Mouse (Mus musculus) retina, adult 2 months (tissue): ENCODE measurements around the gene Rnf135.
A peak's percentile ranks its signal among the peaks of the same experiment; 100 is the strongest.
"Not testable (repeated sequence)": the region's sequence is repeated elsewhere in the genome, so short reads cannot be mapped to it uniquely, and the experiment has no call there.

Experiments
- DNase-seq: peaks from one replicate; pipeline ENCODE4 v3.0.0-alpha.2; 2012; ENCODE audit warnings: low read depth, low spot score

Gene Rnf135

DNA sequence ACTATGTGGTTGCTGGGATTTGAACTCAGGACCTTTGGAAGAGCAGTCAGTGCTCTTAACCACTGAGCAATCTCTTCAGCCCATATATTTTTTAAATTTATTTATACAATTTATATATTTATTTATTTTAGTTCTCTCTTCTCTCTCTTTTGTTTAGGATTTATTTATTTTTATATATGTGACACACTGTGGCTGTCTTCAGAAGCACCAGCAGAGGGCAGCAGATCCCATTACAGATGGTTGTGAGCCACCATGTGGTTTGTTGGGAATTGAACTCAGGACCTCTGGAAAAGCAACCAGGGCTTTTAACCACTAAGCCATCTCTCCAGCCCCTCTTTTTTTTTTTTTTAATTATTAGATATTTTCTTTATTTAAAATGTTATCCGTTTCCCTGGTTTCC lies 16.7 kb downstream of the Rnf135 start:
- DNase-seq, result no peak

DNA sequence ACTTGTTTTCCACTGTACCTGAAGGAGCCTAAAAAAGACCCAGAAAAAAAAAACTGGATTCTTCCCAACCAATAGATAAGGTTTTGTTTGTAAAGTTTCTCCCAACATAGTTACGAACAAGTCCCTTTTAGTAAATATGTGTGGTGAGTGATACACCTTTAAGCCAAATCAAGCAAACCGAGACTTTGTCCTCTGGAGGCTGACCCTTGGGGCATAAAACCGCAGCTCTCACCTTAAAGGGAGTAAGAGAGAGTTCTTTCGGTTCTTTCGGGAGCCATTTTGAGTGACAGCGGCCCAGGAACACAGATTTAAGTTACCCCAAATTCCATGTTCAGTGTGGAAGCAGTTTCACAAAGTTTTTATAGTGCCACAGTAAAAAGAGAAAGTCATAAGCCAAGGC lies 18.6 kb downstream of the Rnf135 start:
- DNase-seq, result no peak

DNA sequence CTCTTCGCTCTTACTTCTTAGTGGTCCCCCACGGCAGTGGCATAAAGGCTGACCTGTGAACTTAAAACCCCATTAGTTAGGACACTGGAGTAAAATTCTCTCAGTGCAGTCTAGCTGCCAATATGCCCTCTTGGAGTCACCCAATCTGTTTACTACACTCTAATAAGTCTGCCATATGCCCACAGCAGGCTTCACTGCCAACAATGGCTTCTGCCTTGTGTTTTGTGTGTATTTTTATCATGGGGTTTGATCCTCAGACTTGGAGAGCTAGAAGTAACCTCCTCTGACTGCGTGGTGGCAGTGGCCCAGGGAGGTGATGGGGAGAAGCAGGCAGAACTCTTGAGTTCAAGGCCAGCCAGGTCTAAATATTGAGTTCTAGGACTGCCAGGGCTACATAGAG lies 20.4 kb downstream of the Rnf135 start:
- no peak for DNase-seq

DNA sequence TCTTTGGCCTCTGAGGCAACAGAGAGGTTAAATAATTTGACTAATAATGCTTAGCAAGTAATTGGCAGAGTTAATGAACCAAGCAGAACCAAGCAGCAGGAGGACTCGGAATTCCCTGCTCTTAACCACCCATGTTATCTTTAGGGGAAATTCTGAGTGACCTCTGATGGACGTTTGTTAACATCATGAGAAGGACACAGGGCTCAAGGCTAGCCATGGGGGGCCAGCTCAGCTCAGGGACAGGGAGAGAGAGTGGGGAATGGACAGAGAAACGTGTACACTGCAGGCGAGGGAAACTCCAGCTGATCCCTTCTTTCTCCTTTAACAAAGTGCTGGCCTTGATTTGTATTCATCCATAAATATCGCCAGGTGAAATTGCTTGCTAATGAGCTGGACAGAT lies 21.3 kb downstream of the Rnf135 start:
- DNase-seq, result no peak

DNA sequence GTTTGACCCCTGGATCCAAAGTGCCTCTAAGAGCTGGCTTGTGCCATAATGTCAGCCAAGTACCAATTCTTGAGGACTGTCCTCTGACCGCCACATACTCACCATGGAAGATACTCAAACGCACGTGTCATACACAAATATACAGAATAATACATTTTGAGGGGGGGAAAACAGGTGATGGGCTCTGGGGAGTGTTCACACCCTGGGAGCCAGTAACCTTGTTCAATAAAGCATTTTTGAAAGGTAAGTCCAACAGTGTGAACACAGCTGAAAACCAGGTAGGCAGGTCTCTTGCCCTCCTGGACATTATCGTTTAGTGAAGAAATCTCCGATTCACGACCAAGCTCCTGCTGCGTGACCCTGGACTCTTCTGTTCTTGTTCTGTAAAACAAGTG lies 24.8 kb downstream of the Rnf135 start:
- no peak for DNase-seq

DNA sequence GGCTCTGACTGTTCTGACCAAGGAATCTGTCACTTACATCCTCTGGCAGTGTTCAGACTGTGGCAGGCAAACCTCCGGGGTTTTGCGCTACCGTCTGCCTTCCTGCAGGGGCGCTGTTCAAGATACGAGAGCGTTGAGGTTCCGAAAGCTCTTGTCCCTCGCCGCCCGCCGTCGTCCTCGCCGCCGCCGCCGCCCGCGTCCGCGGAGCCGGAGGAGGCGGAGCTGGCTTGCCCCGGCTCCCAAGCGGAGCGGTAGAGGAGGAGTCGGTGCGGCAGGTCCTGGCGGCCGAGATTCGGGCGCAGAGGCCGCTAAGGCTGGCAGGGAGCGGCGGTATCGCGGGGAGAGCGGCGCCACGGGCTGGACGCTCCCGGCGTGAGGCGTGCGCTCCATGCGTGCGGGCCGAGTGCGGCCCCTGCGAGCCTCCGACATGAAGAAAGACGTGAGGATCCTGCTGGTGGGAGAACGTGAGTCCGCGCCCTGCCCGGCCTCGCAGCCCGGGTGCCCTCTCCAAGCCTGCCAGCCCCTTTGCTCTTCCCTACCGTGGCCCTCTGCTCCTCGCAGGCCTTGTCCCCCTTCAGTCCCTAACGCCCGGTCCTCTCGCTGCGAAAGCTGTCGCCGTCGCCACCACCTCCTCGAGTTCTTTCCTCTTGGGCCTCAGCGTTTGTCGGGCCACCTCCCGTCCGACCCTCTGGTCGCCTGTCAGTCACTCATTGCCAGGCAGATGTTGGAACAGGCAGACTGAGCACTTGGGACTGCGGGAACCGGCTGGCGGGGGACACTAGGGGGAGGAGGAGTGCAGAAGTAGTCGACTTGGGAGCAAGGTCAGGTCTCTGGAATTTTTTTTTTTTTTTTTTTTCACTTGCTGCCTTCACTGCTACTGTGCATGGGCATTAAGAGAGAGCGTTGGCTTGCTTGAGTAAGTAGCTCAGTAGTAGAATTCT lies 25.5 kb downstream of the Rnf135 start, which contains the start of gene Rhot1:
Gene Rhot1 (plus strand): TSS at position 160 of the 941 bp plus-strand sequence.
- peak; percentile 90 for DNase-seq

DNA sequence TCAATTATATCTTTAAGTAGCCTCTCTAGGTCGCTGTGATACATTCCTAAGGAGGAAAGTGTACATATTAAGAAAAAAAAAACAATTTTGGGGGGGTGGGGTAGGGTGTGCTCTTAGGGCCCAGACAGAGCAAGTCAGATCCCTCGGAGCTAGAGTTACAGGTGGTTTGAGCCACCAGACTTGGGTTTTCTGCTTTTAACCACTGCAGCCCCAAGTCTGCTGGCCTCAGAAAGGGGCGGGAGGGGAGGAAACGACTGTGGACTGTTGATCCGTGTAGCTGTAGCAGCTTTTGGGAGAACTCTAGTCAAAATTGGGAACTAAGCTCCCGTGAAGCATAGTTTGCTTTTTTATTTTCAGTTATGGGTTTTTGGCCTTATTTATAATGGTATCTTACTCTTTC lies 26.7 kb downstream of the Rnf135 start:
- no peak for DNase-seq

DNA sequence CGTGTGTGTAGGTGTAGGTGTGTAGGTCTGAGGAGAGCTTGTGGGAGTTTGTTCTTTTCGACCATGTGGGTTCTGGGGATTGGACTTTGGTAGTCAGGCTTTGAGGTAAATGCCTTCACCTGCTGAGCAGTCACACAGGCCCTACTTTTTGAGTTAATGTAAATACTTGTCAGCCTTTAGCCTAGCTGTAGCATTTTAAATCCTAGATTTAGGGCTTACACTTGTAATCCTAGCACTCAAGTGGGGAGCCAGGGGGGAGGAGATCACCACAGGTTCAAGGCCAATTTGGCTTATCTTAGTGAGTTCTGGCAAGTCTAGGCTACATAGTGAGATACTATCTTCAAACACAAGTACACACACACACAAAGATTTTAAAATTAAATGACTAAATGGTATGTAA lies 28.6 kb downstream of the Rnf135 start:
- peak; percentile 64 for DNase-seq

DNA sequence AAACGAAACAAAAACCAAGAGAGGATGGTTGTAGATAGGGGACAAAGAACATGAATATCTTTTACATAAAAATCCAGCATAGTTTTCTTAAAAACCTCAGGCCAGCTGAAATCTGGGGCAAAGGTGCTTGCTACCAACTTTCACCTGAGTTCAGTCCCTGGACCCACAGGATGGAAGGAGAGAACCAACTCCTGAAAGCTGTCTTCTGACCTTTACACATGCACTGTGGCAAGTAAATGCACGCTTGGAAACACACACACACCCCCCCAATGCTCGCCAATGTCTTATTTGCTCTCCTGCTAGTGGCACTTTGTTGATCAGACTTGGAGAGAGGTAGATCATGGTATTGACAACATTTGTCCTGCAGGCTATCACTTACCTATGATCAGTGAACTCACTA lies 31.6 kb downstream of the Rnf135 start:
- DNase-seq, result no peak

DNA sequence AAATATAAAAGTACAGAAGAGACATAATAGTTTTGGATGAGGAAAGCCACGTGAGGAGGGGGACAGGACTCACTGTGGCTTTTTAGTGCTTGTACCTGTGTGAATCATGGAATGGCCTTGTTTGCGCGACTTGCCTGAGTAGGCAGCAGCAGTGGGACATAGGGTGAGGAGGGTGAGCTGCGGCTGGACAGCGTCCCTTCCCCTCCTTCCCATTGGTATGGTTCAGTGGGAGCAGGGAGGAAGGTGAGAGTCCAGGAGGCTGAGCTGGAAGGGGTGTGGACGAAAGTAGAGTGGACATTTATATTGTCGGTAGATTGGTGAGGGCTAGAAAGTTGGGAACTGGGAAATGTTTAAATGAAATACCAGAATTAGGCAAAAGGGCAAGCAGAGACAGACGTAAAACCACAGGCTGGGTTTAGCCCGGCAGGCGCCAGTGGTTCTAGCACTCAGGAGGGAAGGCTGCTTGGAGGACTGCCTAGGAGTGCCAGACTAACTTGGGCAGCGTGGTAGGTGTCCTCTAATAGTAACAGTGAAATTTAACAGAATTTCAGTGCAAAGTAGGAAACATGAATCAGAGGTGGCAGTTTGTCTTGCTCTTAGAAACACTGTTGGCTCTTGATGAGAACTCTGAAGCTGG lies 35.1 kb downstream of the Rnf135 start:
- DNase-seq, result no peak

DNA sequence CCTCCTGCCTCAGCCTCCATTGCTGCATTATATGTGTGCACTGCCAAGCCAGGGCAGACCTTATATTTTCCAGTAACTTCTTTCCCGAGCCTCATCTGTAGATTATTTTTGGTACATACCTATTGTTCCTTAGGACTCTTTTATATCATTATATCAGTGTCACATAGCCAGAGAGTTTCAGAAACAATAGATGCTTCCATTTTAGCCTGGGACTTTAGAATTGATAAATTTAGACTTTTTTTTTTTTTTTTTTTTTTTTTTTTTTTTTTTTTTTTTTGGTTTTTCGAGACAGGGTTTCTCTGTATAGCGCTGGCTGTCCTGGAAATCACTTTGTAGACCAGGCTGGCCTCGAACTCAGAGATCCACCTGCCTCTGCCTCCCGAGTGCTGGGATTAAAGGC lies 46.4 kb downstream of the Rnf135 start:
- DNase-seq, result not testable (repeated sequence)

DNA sequence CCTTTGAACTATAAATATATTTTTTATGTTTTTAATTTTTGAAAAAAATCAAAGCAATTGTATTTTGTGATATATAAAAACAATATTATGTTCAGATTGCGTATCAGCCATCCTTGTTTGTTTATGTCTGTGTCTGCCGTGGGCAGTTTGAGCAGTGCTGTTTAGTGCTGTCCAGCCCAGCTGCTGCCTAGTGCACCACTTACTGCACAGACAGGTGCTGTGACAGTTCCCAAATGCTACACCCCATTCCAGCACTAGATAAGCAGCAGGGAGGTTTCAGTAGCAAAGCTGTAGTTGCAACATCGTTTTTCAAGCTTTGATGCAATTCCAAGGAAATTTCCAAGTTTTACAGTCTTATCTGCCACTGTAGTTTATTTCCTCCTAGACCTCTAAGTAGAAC lies 53.6 kb downstream of the Rnf135 start:
- DNase-seq, result no peak

DNA sequence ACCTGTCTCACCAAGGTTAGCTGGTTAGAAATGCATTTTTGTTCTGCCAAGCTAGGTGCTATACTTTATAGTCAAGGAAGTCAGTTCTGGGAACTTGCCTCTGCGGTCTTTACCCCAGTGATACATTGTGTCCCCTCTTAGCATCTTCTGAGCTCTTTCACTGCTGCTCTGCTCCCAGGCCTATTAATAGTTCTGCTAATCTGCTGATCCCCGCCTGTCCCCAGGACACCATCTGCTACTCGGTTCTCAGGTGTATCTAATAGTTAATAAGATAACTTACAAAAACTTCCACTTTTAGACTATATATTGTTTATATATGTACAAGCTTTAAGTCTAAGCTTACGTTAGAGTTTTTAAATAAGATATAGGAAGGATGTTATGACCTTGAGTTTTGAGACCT lies 54.7 kb downstream of the Rnf135 start:
- peak; percentile 79 for DNase-seq

DNA sequence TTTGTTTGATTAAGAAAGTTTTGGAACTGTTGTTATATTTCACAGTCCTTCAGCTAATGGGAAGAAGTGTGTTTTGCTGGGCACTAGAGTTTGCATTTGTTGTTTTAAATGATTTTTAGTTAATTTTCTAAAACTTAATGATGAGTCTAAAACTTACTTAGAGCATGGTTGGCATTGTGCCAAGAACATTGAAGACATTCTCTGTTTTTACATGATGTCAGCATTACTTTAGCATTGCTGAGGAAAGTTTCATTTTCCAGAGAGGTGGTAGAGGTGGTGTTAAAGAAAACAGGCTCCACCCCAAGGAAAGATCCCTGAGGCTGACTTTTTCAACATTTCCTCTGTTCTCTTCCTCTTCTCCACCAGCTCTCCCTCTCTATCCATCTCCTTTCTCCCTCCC lies 63.4 kb downstream of the Rnf135 start:
- no peak for DNase-seq

DNA sequence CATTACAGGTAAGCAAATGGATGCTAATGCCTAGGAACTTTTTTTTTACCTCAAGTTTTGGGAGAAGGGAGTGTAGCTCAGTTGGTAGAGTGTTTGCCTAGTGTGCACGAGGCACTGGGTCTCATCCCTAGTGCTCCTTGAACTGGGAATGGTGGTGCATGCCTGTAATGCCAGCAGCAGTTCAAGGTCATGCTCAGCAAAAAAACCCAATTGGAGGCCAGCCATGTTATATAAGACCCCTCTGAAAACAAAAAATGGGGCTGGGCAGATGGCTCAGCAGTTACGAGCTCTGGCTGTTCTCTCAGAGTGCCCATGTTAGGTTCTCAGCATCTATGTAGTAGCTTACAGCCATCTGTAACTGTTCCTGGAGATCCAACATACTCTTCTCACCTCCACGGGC lies 64.9 kb downstream of the Rnf135 start:
- DNase-seq, result no peak
